Mouse (Mus musculus) small intestine, adult 2 months (tissue): ENCODE measurements around the gene Eef2.

Experiments
- CTCF ChIP-seq: fragments of 200-500 bp; IDR thresholded peaks from 2 replicates; pipeline ENCODE4 v1.5.1; 2012; ENCODE audit warnings: low read depth, mild to moderate bottlenecking, control low read depth, inconsistent platforms, low read length, moderate library complexity, mixed read lengths; ENCODE audit not compliant: insufficient replicate concordance, insufficient read length; ENCODE audit errors: extremely low read depth
- POLR2A ChIP-seq: fragments of 200-500 bp; IDR thresholded peaks from 2 replicates; pipeline ENCODE4 v1.6.1; 2012; ENCODE audit warnings: low read depth, mild to moderate bottlenecking, control low read depth, inconsistent platforms, low read length, moderate library complexity

DNA sequence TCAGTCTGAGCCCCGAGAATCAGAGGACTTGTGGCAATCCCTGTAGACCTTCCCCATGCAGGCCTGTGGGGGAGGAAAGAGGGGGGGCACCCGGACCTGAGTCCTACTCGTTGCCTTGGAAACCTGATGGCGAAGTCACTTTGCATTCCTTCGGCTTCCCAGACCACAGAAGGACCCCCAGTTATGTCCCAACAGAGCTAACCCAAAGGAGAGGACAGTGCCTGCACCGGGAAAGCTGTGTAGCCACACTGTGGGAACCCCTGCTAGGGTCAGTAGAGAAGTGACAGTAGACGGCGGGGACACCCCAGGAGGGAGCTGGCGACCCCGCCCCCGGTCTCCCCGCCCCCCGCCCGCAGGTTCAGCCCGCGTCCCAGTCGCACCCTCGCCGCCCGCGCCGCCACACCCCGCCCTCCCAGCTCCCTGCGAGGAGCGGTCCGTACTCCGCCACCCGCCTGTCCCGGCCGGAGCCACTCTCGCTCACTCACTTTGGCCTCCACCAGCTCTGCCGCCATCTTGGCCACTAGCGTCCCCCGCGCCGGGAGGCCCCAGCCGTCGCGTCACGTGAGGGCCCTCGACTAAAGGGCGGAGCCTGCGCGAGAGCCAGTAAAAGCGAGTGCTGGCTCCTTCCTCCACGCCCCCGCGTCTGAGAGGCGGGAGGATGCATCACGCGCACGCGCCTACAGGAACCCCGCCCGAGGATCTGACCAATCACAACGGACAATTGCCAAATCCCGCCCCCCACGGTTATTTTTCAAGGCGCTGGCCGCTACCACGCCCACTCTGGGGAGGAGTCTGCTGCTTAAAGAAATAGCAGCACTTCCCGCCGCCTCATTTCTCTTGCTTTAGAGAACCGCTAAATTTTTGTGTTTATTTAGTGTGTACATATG is 9.0 kb upstream of the Eef2 start, which contains the start of gene Pias4:
- TF ChIP-seq CTCF (no peak), POLR2A (peak; percentile 72)
